Mouse (Mus musculus): ENCODE measurements at regions not wholly inside any gene's neighbourhood (a gene's known extent, or its start where the extent isn't known, plus 50 kb on each side); places are given as distances from the start of the nearest gene placed in this dataset.
A peak's percentile ranks its signal among the peaks of the same experiment; 100 is the strongest.

DNA sequence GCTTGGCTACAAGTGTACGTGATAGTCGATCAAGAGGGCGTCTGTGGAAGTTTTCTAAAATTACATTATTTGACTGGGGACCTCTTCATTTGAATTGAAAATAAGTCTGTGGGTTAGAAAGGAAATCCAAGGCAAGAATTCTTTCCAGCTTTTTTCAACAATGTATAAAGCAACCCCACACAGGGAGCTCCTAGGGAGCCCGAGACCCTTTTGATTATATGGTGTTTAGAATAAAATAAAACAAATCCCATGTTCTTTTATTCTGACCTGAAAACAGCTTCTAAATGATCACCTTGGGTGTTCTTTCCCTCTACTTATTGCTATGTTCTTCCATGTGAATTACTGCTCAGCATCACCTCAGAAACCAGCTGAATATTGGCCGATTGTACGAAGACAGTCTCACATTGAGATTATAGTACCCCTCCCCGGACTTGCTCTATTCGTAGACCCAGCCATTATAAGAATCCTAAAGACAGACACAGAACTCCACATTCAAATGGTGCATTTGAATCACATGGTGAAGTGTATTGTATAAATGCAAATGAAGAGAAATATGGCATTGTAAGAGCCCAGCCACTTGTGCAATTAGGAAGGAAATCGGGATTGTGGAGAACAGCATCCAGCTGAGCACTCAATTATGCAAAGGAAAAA lies 236.3 kb upstream of the Map3k7 start:
- DNase-seq = no peak

DNA sequence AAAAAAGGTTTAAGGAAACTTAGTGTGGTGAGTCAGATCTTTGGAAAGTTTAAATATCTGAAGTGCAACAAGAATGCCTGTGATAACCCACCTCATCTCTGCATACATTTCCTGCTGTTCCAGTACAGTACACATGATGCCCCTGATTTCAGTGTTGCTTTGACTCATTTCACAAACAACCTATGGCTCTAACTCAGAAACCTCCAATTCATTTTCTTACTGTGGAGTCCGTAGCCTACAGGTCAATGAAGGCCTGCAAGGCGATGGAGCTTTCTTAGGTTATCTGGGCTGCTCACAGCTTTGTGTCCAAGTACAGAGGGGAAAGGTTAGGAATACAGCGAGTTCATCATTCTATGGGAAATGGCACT lies 235.8 kb upstream of the Map3k7 start:
- no peak for DNase-seq

- no peak for DNase-seq
Measured at GRCm38 (mm10) chr4:31743776-31744175, 220.1 kb upstream of the Map3k7 start.

- DNase-seq = no peak
Measured at GRCm38 (mm10) chr4:31744431-31744830, 219.5 kb upstream of the Map3k7 start.

DNA sequence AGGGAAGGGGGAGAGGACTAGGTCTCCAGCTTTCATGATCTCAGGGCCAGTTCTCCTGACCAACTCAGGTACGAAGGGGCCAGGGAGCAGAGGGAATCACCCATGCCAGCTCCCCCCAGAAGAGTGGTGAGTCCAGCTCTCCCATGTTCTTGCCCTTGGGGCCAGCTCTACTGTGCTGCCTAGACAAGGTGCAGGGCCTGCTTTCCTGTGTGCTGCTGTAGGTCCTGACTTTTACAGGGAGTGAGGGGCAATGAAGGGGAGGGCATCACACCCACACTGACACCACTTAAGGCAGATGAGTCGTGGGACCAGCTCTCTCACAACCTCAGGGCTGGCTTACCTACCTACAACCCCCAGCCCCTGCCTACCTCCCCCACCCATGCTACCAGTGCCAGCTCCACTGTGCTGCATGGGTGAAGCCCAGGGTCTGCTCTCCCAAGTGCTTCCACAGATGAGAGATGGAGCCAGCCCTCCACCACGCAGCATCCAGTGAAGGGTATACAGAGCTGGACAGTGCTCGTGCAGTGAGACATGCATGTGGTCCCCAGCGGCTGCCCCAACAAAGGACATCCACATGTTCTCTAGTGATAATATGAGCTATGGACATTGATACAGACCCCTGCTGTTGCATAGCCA lies 210.1 kb upstream of the Map3k7 start:
- DNase-seq = no peak

DNA sequence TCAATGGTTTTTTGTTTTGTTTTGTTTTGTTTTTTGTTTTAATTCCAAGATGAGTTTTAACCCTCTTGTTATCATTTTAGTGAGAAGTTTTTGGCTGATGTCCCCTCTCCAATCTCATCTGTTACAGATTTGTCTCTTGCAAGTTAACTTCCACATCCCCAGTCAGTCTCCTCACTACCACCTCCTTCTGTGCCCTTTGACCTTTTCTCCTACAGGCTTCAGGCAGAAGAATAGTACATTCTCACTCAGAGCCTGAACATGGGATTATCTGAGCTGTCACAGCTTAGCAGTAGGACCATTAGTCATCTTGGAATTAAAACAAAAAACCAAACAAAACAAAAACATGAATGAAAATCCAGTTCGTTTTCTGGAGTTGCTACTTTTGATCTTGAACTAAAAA lies 206.8 kb upstream of the Map3k7 start:
- no peak for DNase-seq

DNA sequence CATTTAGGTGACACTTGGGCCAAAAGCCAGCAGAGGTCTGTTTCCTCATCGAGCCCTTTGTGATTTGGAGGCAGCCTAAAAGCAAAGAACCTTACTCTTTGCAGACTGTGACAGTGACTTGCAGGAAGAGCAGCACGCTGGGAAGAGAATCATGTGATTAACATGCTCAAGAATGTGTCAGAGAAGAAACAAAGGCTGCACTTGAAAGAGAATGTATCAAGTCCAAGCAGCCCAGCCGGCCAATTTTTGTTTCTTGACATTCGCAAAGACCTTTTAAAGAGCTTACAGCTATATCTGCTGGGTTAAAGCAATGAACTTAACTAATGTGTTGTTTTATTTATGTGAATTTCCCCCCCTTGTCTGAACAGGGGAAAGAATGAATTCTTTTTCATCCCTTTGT lies 203.8 kb upstream of the Map3k7 start:
- DNase-seq = no peak

DNA sequence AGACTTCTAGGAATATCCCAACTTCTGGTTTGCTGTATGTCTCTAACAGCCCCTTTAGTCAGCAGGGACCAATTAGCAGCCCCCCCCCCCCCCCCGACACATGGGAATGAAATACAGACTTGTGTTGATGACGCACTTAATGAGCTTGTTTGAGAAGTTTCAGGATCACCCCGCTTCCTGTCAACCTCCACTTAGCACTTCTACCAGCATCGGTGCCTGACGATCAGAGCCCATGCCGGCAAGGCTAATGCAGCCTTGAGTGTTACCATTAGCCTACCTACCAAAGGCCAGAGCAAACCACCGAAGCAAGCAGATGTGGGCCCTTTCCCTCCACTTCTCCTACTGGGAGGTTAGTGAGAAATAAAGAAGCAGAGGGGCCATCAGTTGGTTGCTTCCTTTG lies 201.7 kb upstream of the Map3k7 start:
- DNase-seq = no peak

- DNase-seq = no peak
Measured at GRCm38 (mm10) chr4:31768026-31768626, 195.8 kb upstream of the Map3k7 start.

DNA sequence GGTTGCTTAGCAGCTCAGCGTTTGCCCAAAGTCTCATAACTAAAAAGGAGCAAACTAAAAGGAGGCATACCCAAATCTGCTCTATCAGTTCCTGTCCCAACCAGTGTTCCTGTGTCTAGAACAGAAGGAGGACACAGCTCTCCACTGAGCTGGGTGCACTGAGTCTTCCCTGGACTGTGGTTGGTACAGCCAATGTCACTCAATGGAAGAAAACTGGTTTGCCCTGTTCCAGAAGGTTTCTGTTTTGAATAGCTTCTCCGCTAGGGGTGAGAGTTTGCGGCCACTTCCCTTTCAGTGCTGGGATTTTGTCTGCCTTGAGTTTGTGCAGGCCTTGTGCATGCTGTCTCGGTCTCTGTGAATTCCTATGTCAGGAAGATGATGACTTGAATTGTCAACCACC lies 194.6 kb upstream of the Map3k7 start:
- no peak for DNase-seq

DNA sequence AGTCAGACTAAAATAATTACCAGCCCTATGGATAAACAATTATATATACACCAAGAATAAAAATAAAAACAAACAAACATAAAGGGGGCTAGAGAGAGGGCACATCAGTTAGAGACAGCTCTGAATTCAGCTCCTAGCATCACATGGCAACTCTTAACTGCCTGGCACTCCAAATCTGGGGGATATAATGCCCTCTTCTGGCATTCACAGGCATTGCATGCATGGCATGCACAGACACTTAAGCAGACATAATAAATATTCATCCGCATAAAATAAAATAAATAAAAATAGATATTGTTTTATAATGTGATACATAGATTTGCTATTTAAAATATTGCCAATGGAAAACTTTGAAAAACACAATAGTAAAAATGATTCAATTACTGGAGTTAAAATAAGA lies 177.6 kb upstream of the Map3k7 start:
- no peak for DNase-seq

GRCm38 (mm10) chr4:31817574-31818240 lies 146.2 kb upstream of the Map3k7 start:
- no peak for DNase-seq

- no peak for DNase-seq
Measured at GRCm38 (mm10) chr4:31819521-31820259, 144.2 kb upstream of the Map3k7 start.

DNA sequence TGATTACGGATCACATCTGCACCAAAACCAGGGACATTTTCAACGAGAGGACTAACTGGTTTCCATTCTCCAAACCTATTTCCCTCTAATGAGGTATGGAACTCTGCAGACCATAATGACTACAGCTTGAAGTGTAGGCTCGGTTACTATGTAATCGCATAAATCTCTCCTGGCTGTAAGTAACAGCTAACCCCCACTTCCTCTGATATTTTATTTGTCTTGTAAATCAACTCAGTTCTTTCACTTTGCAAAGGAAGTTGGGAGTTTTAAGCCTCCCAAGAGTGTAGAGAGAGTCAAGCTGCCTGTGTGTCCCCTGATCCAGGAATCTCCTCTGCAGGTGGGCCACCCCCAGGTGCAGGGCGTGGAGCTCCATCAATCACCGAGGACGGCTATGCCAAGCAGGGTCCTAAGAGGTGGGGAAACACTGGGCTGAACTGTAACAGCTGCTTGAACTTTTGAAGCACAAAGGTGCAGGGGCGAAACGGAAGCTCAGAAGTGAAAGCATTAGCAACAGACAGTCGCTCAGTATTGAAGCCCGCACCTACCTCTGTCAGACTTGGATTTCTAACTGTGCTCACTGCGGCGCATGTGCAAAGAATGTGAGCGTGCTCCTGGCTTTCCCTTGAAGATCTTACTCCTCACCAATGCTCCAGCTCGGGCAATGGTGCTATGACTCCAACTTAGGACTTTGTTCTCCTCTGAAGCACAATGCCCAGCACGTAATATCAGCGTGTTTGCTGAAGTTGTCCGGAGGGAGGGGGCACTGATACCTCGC lies 140.1 kb upstream of the Map3k7 start:
- DNase-seq = peak; percentile 11 to 36

GRCm38 (mm10) chr4:31824518-31825437 lies 139.1 kb upstream of the Map3k7 start:
- DNase-seq = peak; percentile 33 to 38

DNA sequence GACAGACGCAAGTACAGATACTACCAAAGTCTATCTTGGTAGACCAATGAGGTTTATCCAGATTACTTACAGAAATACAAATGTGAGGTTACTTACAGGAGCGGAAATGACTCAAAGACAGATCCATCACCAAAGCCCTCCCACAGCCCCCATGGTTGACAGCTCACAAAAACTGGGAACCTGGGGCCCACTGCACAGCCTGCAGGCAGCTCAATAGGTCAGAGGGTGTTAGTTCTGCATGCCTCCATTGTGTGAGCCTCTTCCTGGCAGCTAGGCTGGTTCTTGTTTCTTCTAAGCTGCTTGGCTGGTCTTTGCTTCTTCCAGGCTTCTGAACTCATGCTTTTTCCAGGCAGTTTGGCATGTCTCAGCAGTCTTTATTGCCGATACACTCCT lies 138.5 kb upstream of the Map3k7 start:
- DNase-seq = no peak

DNA sequence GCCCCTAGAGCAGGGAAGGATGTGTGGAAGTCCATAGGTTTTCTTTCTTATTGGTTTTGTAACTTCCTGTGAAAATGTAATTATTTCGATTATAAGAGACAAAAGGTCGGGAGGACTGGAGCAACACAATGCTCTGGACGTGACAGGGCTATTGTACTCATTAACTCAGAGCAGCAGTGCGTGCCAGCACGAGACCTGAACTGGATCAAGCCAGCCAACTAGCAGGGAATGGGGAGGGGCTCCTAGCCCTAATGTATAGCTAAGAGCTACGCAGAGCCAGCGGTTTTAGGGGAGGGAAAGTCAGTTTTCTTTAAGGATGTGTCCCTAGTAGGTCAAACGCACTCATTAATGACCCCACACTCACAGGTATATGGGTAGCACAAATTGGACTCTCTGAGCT lies 137.2 kb upstream of the Map3k7 start:
- no peak for DNase-seq

DNA sequence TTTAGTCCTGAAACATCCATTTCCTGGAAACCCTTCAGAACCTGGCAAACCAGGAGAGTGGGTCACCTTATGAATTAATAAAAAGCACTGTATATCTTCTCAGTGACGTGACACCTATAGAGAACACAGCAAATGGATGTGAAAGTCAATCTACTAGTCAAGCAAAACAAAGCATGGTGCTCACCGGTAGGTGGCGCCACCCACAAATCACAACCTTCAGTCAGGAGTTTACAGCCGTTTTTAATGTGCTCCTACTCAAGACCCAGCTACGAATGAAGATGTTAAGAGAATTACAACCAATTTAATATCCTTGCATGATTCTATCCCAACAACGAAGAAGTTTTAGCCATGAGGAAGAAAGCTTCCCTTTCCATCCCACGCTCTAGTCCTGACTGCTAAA lies 136.6 kb upstream of the Map3k7 start:
- peak; percentile 50 to 55 for DNase-seq

DNA sequence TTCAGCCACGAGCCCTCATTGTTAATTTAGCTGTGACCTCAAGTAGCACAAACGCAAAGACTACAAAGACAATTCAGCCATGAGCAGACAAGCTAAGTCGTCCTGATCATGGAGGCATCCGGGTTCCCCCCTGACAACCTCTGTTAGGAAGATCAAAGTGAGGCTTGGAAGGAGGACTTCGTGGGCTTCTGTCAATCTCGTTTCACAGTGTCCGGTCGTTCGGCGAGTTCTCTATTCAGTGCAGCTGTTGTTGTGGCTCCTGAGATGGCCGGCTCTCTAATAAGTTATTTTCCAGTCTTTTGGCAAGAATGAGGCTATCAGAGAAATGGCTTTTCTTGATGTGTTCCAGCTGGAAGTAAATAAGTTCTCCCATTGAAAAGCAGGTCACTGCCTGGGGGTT lies 133.7 kb upstream of the Map3k7 start:
- no peak for DNase-seq

DNA sequence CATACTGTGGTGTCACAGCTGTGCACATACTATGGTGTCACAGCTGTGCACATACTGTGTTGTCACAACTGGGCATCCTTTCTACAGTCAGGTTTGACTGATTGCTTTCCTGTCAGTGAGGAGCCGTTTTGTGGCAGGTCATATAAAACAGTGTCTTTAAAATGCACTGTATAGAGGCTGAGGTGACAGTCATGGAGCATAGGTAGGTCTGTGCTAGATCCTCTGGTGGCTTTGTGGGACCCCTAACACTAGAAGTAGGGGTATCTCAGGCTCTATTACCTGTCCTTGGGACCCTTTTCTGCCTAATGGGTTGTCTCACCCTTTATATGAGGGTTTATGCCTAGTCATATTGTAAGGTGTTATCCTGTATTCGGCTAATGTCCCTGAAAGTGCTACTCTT lies 132.4 kb upstream of the Map3k7 start:
- no peak for DNase-seq

- DNase-seq = no peak
Measured at GRCm38 (mm10) chr4:31833828-31834227, 130.1 kb upstream of the Map3k7 start.
